Mouse (Mus musculus): ENCODE measurements at regions not wholly inside any gene's neighbourhood (a gene's known extent, or its start where the extent isn't known, plus 50 kb on each side); places are given as distances from the start of the nearest gene placed in this dataset.

DNA sequence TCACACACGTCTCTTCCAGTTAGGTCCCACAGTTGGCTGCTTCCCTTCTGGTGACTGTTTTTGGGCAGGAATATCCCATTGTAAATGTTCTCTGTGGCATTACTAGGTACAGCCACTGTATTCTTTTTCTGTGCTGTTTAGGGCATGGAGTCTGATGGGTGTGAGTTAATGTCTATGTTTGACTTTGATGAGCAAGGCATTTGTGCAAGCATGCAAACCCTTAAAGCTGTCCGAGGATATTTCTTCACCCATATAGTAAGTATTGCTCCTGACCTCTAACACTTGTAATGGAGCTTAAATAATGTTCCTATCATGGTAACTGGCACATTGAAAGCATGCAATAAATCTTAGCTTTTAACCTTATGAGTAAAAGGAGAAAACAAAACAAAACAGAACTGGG, 133.6 kb upstream of the Col8a1 start:
- H3ac ChIP-seq (ENCODE audit: control insufficient read depth, insufficient read length, low read depth): no peak overlapping the region
- H3K79me2 ChIP-seq (ENCODE audit: control insufficient read depth, insufficient read depth): no peaks in the 10 kb centered on the region
- H3K36me3 ChIP-seq (ENCODE audit: control insufficient read depth, insufficient read depth): no peaks in the 10 kb centered on the region
- no peaks in the 10 kb centered on the region for H3K27me3 ChIP-seq (ENCODE audit: control insufficient read depth, insufficient read depth, insufficient read length)
- no peak overlapping the region for H3K4me3 ChIP-seq (ENCODE audit: insufficient read depth, poor library complexity, severe bottlenecking)
- no peak for TF ChIP-seq USF1 (IDR thresholded peaks at IDR 0.05; ENCODE audit: low read depth)
- no peak for TF ChIP-seq MAX (IDR thresholded peaks at IDR 0.05)
- no peak for TF ChIP-seq MYOD1 (IDR thresholded peaks at IDR 0.05; ENCODE audit: control insufficient read depth, insufficient read length, low read depth)
- no peaks in the 10 kb centered on the region for H3K79me3 ChIP-seq (ENCODE audit: low read depth)

DNA sequence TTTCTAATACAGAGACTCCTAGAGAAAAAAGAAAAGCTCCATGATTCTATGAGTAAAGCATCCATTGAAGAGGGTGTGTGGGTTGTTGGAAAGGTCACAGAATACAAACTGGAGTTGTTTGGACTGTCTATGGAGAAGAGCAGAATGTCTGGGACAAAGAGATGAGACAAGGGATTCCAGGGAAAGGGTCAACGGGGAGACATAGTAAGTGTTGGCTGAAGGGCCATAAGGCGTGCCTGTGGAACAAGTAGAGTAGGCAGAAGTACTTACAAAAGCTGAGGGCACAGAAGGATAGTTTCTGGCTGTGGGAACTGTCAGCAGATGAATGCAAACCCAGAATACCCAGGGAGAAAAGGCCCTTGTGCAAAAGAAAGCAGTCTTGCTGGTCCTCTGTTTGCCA, 134.0 kb upstream of the Col8a1 start:
- H3K27me3 ChIP-seq (ENCODE audit: control insufficient read depth, insufficient read depth, insufficient read length): no peaks in the 10 kb centered on the region
- TF ChIP-seq USF1 (IDR thresholded peaks at IDR 0.05; ENCODE audit: low read depth) (no peak), FOSL1 (IDR thresholded peaks at IDR 0.05; ENCODE audit: insufficient read depth, low read length, poor library complexity, severe bottlenecking) (no peak), MAX (IDR thresholded peaks at IDR 0.05) (no peak)
- H3K4me3 ChIP-seq (ENCODE audit: insufficient read depth, poor library complexity, severe bottlenecking): no peak overlapping the region
- H3K79me3 ChIP-seq (ENCODE audit: low read depth): no peaks in the 10 kb centered on the region
- no peaks in the 10 kb centered on the region for H3K36me3 ChIP-seq (ENCODE audit: control insufficient read depth, insufficient read depth)
- no peaks in the 10 kb centered on the region for H3K79me2 ChIP-seq (ENCODE audit: control insufficient read depth, insufficient read depth)
- no peak overlapping the region for H3ac ChIP-seq (ENCODE audit: control insufficient read depth, insufficient read length, low read depth)

DNA sequence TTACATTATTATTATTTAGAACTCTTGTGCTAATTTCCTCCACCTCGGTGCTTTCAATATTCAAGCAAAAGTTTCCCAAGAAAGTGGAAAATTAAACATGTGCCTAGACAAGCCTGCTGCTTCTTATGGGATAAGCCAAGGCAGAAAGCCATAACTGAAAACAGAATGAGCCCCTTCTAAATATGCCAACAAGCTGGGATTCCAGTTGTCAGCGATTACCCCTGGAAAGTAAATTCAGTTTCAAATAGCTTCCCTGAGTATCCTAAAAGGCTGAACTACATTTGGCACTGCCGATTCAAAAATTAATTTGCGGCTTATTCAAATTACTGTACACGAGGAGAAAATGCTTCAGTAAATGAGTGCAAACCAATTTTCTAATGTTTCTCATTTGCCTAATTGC, 135.6 kb upstream of the Col8a1 start:
- H3K79me2 ChIP-seq (ENCODE audit: control insufficient read depth, insufficient read depth): no peaks in the 10 kb centered on the region
- TF ChIP-seq MYOD1 (IDR thresholded peaks at IDR 0.05; ENCODE audit: control insufficient read depth, insufficient read length, low read depth): no peak
- TF ChIP-seq FOSL1 (IDR thresholded peaks at IDR 0.05; ENCODE audit: insufficient read depth, low read length, poor library complexity, severe bottlenecking): no peak
- no peak for TF ChIP-seq MYOG (IDR thresholded peaks at IDR 0.05; ENCODE audit: control insufficient read depth, extremely low read depth, insufficient read length)
- no peak for TF ChIP-seq USF1 (IDR thresholded peaks at IDR 0.05; ENCODE audit: low read depth)
- no peak for TF ChIP-seq CTCF (IDR thresholded peaks at IDR 0.05; ENCODE audit: control insufficient read depth, insufficient read depth, insufficient read length)
- no peak for TF ChIP-seq CEBPB (IDR thresholded peaks at IDR 0.05; ENCODE audit: low read depth)
- no peak for TF ChIP-seq MAX (IDR thresholded peaks at IDR 0.05)
- no peaks in the 10 kb centered on the region for H3K36me3 ChIP-seq (ENCODE audit: control insufficient read depth, insufficient read depth)

DNA sequence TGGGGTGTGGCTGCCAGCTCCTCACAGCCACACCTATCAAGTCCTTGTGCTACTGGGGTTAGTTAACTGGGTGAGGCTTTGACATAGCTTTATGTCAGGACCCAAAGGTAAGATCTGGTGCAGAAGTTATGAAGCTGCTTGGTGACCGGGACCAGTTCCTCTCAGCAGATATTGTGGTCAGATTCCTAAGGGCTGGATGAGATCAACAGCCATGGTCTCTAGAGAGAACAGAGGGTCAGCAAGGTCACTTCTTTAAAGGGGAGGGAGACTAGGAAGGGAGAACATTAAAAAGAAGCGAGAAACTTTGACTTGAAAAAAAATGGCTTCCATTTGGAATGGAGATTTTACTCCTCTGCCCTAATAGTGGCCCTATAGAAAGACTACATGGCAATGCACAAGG, 138.6 kb upstream of the Col8a1 start:
- Histone ChIP-seq H3K4me3 (ENCODE audit: insufficient read depth, poor library complexity, severe bottlenecking) (no peak overlapping the region), H3K27me3 (ENCODE audit: control insufficient read depth, insufficient read depth, insufficient read length) (no peaks in the 10 kb centered on the region), H3ac (ENCODE audit: control insufficient read depth, insufficient read length, low read depth) (no peak overlapping the region), H3K36me3 (ENCODE audit: control insufficient read depth, insufficient read depth) (no peaks in the 10 kb centered on the region), H3K79me3 (ENCODE audit: low read depth) (no peaks in the 10 kb centered on the region), H3K79me2 (ENCODE audit: control insufficient read depth, insufficient read depth) (no peaks in the 10 kb centered on the region)
- TF ChIP-seq CTCF (IDR thresholded peaks at IDR 0.05; ENCODE audit: control insufficient read depth, insufficient read depth, insufficient read length): no peak
- no peak for TF ChIP-seq FOSL1 (IDR thresholded peaks at IDR 0.05; ENCODE audit: insufficient read depth, low read length, poor library complexity, severe bottlenecking)
- TF ChIP-seq MYOD1 (IDR thresholded peaks at IDR 0.05; ENCODE audit: control insufficient read depth, insufficient read length, low read depth): no peak
- no peak for TF ChIP-seq MYOG (IDR thresholded peaks at IDR 0.05; ENCODE audit: control insufficient read depth, extremely low read depth, insufficient read length)
- no peak for TF ChIP-seq USF1 (IDR thresholded peaks at IDR 0.05; ENCODE audit: low read depth)

More for the DNA sequence above, 135.6 kb upstream of the Col8a1 start:
- H3K4me3 ChIP-seq (ENCODE audit: insufficient read depth, poor library complexity, severe bottlenecking): no peak overlapping the region
- H3K27me3 ChIP-seq (ENCODE audit: control insufficient read depth, insufficient read depth, insufficient read length): no peaks in the 10 kb centered on the region
- H3K79me3 ChIP-seq (ENCODE audit: low read depth): no peaks in the 10 kb centered on the region
- H3ac ChIP-seq (ENCODE audit: control insufficient read depth, insufficient read length, low read depth): no peak overlapping the region

DNA sequence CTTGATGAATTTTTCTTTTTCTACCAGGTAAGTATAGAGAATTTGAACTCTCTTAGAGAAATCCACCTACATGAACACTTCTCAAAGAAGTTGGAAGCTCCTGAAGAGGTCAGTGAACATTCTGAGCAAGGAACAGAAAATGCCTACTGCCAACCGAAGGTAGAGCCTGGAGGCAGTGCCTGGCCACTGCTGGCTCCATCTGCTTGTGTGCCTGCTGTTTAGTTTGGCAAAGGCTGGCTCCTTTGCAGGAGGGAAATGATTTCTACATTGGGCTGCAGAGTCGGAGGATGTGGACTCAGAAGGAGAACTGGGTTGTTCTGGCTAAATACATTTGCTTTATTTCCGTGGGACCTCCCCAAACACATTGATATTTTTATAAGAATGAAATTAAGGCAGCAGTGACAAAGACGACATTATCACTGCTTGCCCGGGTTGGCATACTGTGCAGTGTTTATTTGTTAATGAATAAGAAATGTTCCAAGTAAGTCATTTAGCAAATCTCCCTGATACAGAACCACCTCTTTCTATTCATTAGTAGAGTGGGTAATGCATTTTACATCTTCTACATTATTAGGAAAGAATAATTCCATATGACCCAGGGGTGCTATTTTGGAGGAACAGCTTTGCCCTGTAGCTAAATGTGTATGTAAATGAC, 139.3 kb upstream of the Col8a1 start:
- Histone ChIP-seq H3K79me2 (ENCODE audit: control insufficient read depth, insufficient read depth) (no peaks in the 10 kb centered on the region), H3K4me3 (ENCODE audit: insufficient read depth, poor library complexity, severe bottlenecking) (no peak overlapping the region), H3K36me3 (ENCODE audit: control insufficient read depth, insufficient read depth) (no peaks in the 10 kb centered on the region), H3K79me3 (ENCODE audit: low read depth) (no peaks in the 10 kb centered on the region), H3ac (ENCODE audit: control insufficient read depth, insufficient read length, low read depth) (no peak overlapping the region), H3K27me3 (ENCODE audit: control insufficient read depth, insufficient read depth, insufficient read length) (no peaks in the 10 kb centered on the region)
- TF ChIP-seq USF1 (IDR thresholded peaks at IDR 0.05; ENCODE audit: low read depth) (no peak), MYOD1 (IDR thresholded peaks at IDR 0.05; ENCODE audit: control insufficient read depth, insufficient read length, low read depth) (no peak), FOSL1 (IDR thresholded peaks at IDR 0.05; ENCODE audit: insufficient read depth, low read length, poor library complexity, severe bottlenecking) (no peak), CEBPB (IDR thresholded peaks at IDR 0.05; ENCODE audit: low read depth) (no peak), MYOG (IDR thresholded peaks at IDR 0.05; ENCODE audit: control insufficient read depth, extremely low read depth, insufficient read length) (no peak), CTCF (IDR thresholded peaks at IDR 0.05; ENCODE audit: control insufficient read depth, insufficient read depth, insufficient read length) (no peak), MAX (IDR thresholded peaks at IDR 0.05) (no peak)

DNA sequence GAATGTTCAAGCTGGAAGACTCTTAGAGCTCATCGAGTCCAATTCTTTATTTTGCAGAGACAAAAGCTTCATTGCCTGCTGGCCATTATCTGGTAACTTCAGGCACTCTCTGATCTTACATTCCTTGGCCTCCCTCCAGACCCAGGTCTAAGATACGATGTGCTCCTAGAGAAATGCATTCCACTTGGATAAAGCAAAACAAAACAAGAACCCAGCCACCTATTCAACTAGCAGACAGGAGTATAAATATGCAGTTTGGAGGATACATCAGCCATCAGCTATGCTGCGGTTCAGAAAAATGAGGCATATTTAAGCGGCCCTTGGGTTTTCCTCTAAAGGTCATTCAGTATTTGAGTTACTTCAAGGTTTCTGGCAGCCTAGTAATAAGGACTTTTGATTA, 146.5 kb upstream of the Col8a1 start:
- TF ChIP-seq FOSL1 (IDR thresholded peaks at IDR 0.05; ENCODE audit: insufficient read depth, low read length, poor library complexity, severe bottlenecking) (no peak), CTCF (IDR thresholded peaks at IDR 0.05; ENCODE audit: control insufficient read depth, insufficient read depth, insufficient read length) (no peak), CEBPB (IDR thresholded peaks at IDR 0.05; ENCODE audit: low read depth) (no peak), MYOD1 (IDR thresholded peaks at IDR 0.05; ENCODE audit: control insufficient read depth, insufficient read length, low read depth) (no peak), MYOG (IDR thresholded peaks at IDR 0.05; ENCODE audit: control insufficient read depth, extremely low read depth, insufficient read length) (no peak), MAX (IDR thresholded peaks at IDR 0.05) (no peak), USF1 (IDR thresholded peaks at IDR 0.05; ENCODE audit: low read depth) (no peak)
- Histone ChIP-seq H3K4me3 (ENCODE audit: insufficient read depth, poor library complexity, severe bottlenecking) (no peak overlapping the region), H3K36me3 (ENCODE audit: control insufficient read depth, insufficient read depth) (no peaks in the 10 kb centered on the region), H3K79me2 (ENCODE audit: control insufficient read depth, insufficient read depth) (no peaks in the 10 kb centered on the region), H3ac (ENCODE audit: control insufficient read depth, insufficient read length, low read depth) (no peak overlapping the region), H3K79me3 (ENCODE audit: low read depth) (no peaks in the 10 kb centered on the region), H3K27me3 (ENCODE audit: control insufficient read depth, insufficient read depth, insufficient read length) (no peaks in the 10 kb centered on the region)

Measured in C2C12 (cell line).